Mouse (Mus musculus): ENCODE data around the gene Sv2a.

DNA sequence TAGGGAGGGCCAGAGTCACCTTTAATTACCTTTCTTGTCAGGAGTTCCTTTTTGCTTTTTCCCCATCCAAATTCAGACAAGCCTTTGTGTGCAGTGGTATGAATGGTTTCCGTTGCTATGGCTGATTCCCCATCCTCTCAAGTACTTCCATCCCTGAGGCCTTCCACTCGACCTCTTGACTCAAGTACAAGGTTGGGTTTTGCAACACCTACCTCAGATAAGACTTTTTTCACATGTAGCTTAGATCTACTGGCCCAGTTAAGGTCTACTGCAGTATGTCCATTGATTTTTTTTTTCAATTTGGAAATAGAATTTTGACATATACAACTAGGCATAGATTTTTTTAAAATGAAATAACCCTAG lies 50.8 kb downstream of the Sv2a start:
- no peak for TF ChIP-seq POLR2A (IDR thresholded peaks at IDR 0.05; ENCODE audit: borderline replicate concordance, insufficient read depth, low read length)
- TF ChIP-seq CTCF (IDR thresholded peaks at IDR 0.05; ENCODE audit: borderline replicate concordance, insufficient read depth, low read depth, low read length) = no peak
